ENCODE assay signal across 20 mouse cellular contexts in the genomic region with DNA sequence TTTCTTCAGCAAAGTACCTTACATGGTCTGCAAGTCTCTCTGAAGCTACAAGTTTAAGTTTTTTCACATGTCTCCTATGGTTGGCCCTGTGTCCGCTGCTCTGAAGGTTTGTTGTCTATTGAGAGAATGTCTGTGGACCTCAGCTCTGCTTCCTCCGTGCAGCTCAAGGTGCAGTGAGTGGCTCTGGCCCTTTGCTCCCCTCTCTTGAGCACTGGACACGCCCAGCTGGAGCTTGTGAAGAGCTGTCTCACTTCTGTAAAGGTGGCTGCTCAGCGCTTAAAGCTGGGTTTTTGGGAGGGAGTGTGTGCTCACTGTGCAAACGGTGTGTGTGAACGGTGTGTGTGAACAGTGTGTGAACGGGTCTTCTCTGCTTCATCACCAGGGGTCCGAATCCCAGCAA. TPM values are rescaled to one million over a fixed set of nuclear protein-coding genes. Genes with fewer than 3 reads are reported as not detected.
DNase-seq lines count a peak whose midpoint lies in the region; ATAC-seq and TF ChIP-seq lines count a peak whose summit lies in the region.
"Had no signal": no experiment of that assay in that cellular context is flagged by ENCODE, and none has a peak within 500 bp of the region (broad histone marks: within the 10 kb centered on the region; RNA-seq: fewer than 3 reads in every experiment).

No protein-coding gene starts in this region.

- 49% methylated on average over 8 of the region's 8 CpGs for WGBS in lung, postnatal 0 days
- 49% methylated on average over 8 of the region's 8 CpGs for WGBS in kidney, adult 2 months
- WGBS in kidney, postnatal 0 days = 51% methylated on average over 8 of the region's 8 CpGs
- WGBS in midbrain, postnatal 0 days = 72% methylated on average over 8 of the region's 8 CpGs

- no peak overlapping the region for H3K9ac ChIP-seq in lung, postnatal 0 days (replicated peaks; ENCODE audit: low read depth)
- no peak overlapping the region for H3K9ac ChIP-seq in kidney, postnatal 0 days (ENCODE audit: low read depth, low read length)
- H3K9ac ChIP-seq in midbrain, postnatal 0 days (replicated peaks; ENCODE audit: low read length, poor library complexity, severe bottlenecking) = no peak overlapping the region
- H3K9ac ChIP-seq: forebrain, embryonic 13.5 days had no signal

- no peak overlapping the region for H3K27ac ChIP-seq in lung, postnatal 0 days (ENCODE audit: low read length)
- no peak overlapping the region; the same call in 1 of the 2 replicates for H3K27ac ChIP-seq in kidney, adult 2 months (ENCODE audit: insufficient read depth, low read depth, low read length)
- H3K27ac ChIP-seq in kidney, postnatal 0 days = peak overlapping the region; percentile 83
- H3K27ac ChIP-seq in midbrain, postnatal 0 days (ENCODE audit: low read depth, low read length) = no peak overlapping the region
- H3K27ac ChIP-seq: forebrain, embryonic 13.5 days; left cerebral cortex, adult 2 months; limb, embryonic 10.5 days had no signal

- no peaks in the 10 kb centered on the region for H3K36me3 ChIP-seq in lung, postnatal 0 days (ENCODE audit: insufficient read depth, low read length)
- no peaks in the 10 kb centered on the region for H3K36me3 ChIP-seq in kidney, adult 2 months (ENCODE audit: control insufficient read depth, insufficient read depth, low read length)
- no peaks in the 10 kb centered on the region for H3K36me3 ChIP-seq in kidney, postnatal 0 days (ENCODE audit: insufficient read depth, low read length)
- no peaks in the 10 kb centered on the region for H3K36me3 ChIP-seq in midbrain, postnatal 0 days (ENCODE audit: insufficient read depth, low read length)
- H3K36me3 ChIP-seq: limb, embryonic 10.5 days had no signal

- DNase-seq in lung, postnatal 0 days (ENCODE audit: low spot score) = no peak
- no peak for DNase-seq in lung, postnatal 14 days
- peak; percentile 59 for DNase-seq in kidney, adult 2 months
- DNase-seq in kidney, postnatal 0 days (ENCODE audit: low spot score) = no peak
- peak; percentile 18 for DNase-seq in lung, postnatal 36 days
- DNase-seq in adipocyte (ENCODE audit: low spot score) = no peak
- no peak for DNase-seq in midbrain, postnatal 0 days (ENCODE audit: low spot score)
- no peak for DNase-seq in cerebellum, adult 9-10 months
- DNase-seq: adrenal gland, postnatal 14 days; B cell, adult 2 months; cerebellum, adult 2 months; spleen, adult 18-20 months; thymus, postnatal 14 days had no signal

- no peaks in the 10 kb centered on the region for H3K9me3 ChIP-seq in lung, postnatal 0 days (ENCODE audit: low read length)
- no peaks in the 10 kb centered on the region for H3K9me3 ChIP-seq in kidney, postnatal 0 days (replicated peaks; ENCODE audit: low read length)
- H3K9me3 ChIP-seq in midbrain, postnatal 0 days (ENCODE audit: low read length) = no peaks in the 10 kb centered on the region
- H3K9me3 ChIP-seq: forebrain, embryonic 13.5 days; limb, embryonic 10.5 days had no signal

- H3K4me2 ChIP-seq in lung, postnatal 0 days (replicated peaks; ENCODE audit: low read depth, low read length) = no peak overlapping the region
- H3K4me2 ChIP-seq in kidney, postnatal 0 days (ENCODE audit: low read length) = no peak overlapping the region
- H3K4me2 ChIP-seq in midbrain, postnatal 0 days (ENCODE audit: low read depth, low read length, poor library complexity, severe bottlenecking) = no peak overlapping the region
- H3K4me2 ChIP-seq: forebrain, embryonic 13.5 days; midbrain, embryonic 11.5 days had no signal

- TF ChIP-seq CTCF in lung, postnatal 0 days (IDR thresholded peaks at IDR 0.05) = no peak
- TF ChIP-seq CTCF in kidney, adult 2 months (conservative IDR thresholded peaks at IDR 0.05; ENCODE audit: insufficient read depth, insufficient read length, low read depth, low read length) = no peak
- TF ChIP-seq CTCF in kidney, postnatal 0 days (IDR thresholded peaks at IDR 0.05; ENCODE audit: low read depth) = no peak
- no peak for TF ChIP-seq CTCF in midbrain, postnatal 0 days (IDR thresholded peaks at IDR 0.05)

- TF ChIP-seq EP300 in lung, postnatal 0 days (IDR thresholded peaks at IDR 0.05) = no peak

- H3K4me1 ChIP-seq in lung, postnatal 0 days (ENCODE audit: insufficient read depth, low read depth, low read length) = 0 out of 2 replicates have a peak, but pooled peaks cover 2% of the 10 kb centered on the region
- peaks cover 8% of the 10 kb centered on the region; the same call in 1 of the 2 replicates for H3K4me1 ChIP-seq in kidney, adult 2 months (ENCODE audit: control insufficient read depth, insufficient read depth, low read length)
- H3K4me1 ChIP-seq in kidney, postnatal 0 days (replicated peaks; ENCODE audit: insufficient read depth, low read length) = 0 out of 2 replicates have a peak, but pooled peaks cover 16% of the 10 kb centered on the region
- H3K4me1 ChIP-seq in midbrain, postnatal 0 days (ENCODE audit: insufficient read depth, low read length) = peaks cover 3% of the 10 kb centered on the region; the same call in 1 of the 2 replicates

- H3K4me3 ChIP-seq in lung, postnatal 0 days (ENCODE audit: low read depth, low read length) = no peak overlapping the region
- H3K4me3 ChIP-seq in kidney, adult 2 months (ENCODE audit: insufficient read depth, low read depth, low read length) = no peak overlapping the region
- no peak overlapping the region for H3K4me3 ChIP-seq in kidney, postnatal 0 days (replicated peaks; ENCODE audit: low read depth, low read length)
- no peak overlapping the region for H3K4me3 ChIP-seq in midbrain, postnatal 0 days (ENCODE audit: low read depth, low read length)
- H3K4me3 ChIP-seq: forebrain, embryonic 13.5 days; left cerebral cortex, adult 2 months; limb, embryonic 10.5 days had no signal

- peak; percentile 54 for ATAC-seq in lung, postnatal 0 days
- 0 out of 2 replicates have a peak, but pooled peaks have one; percentile 35 for ATAC-seq in kidney, postnatal 0 days (replicated peaks; ENCODE audit: low FRiP score, low read depth)
- no peak for ATAC-seq in midbrain, postnatal 0 days (ENCODE audit: low FRiP score)
- ATAC-seq: forebrain, embryonic 13.5 days; hindbrain, embryonic 16.5 days had no signal

- TF ChIP-seq POLR2A in kidney, adult 2 months (IDR thresholded peaks at IDR 0.05; ENCODE audit: low read depth, low read length) = no peak

- H3K27me3 ChIP-seq in lung, postnatal 0 days (replicated peaks; ENCODE audit: insufficient read depth, low read length) = no peaks in the 10 kb centered on the region
- H3K27me3 ChIP-seq in kidney, adult 2 months (replicated peaks; ENCODE audit: control insufficient read depth, insufficient read depth, low read length) = no peaks in the 10 kb centered on the region
- H3K27me3 ChIP-seq in kidney, postnatal 0 days (ENCODE audit: insufficient read depth, low read length) = no peaks in the 10 kb centered on the region
- no peaks in the 10 kb centered on the region for H3K27me3 ChIP-seq in midbrain, postnatal 0 days (ENCODE audit: insufficient read depth, low read length)
- H3K27me3 ChIP-seq: CH12.LX had no signal

RNA-seq across cellular contexts. Expression of a gene that starts 56.1 kb away (rescaled TPM):
- polyA plus RNA-seq in lung, postnatal 0 days (2015; fragmentation: Nextera tagmentation; extraction: Ambion mirVana) = 24.0 and 32.4 TPM in 2 replicates
- 35.5 and 37.3 TPM in 2 replicates for polyA plus RNA-seq in kidney, adult 2 months (2012; rRNA removed)
- polyA plus RNA-seq in kidney, postnatal 0 days (2015; fragmentation: Nextera tagmentation; extraction: Ambion mirVana) = 21.7 and 25.7 TPM in 2 replicates
- 16.2 and 16.9 TPM in 2 replicates for total RNA-seq in midbrain, postnatal 0 days (2014; rRNA removed)
- polyA plus RNA-seq in midbrain, postnatal 0 days (2015; fragmentation: Nextera tagmentation; extraction: Ambion mirVana) = 8.7 and 9.2 TPM in 2 replicates
- total RNA-seq: CH12.LX, MEL had no signal

Comparison
In these comparisons a context has a peak if more than half of its experiments do, and no peak if none do; other contexts are left out.
1. DNase-seq: peak in kidney, adult 2 months (single experiment) and lung, postnatal 36 days (single experiment); none in lung, postnatal 0 days (single experiment), lung, postnatal 14 days (single experiment), kidney, postnatal 0 days (single experiment), adipocyte (single experiment), midbrain, postnatal 0 days (single experiment) and cerebellum, adult 9-10 months (single experiment).